Mouse (Mus musculus): ENCODE results near the gene Usp2. TPM values are rescaled to one million over a fixed set of nuclear protein-coding genes. Genes with fewer than 3 reads are reported as not detected.

Gene Usp2
- polyA plus RNA-seq, 1 experiment from 2014 or later = 4.4 TPM

DNA sequence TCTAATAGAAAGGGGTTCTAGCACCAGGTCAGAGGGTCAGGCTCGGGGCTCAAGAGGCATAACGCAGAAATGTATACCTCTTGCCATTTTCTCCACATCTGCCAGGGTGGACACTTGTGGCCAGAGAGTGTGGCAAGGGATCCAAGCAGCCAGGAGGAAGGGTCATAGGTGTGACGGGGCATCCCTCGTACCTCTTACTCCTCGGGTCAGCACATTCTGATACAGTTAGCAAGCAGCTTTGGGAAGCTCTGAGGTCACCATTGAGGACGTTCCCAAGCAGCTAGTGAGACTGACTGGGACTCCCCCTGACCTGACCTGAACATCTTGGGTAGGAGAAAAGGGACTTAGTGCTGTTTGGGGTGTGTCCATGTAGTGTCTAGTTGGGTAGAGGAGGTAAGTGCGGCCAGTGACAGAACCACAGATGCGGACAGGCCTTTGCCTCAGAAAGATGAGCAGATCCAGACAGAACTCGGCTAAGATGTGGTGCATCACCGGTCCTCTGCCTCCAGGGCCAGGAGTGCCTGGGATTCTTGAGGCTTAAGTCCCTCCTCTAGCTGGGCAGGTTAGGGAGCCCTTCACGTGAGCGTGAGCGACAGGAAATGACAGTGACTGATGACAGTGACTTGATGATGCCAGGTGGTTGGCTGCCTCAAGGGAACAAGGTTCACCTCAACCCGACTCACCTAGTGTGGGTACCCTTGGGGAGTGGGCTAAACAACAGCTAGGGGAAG is 3.5 kb downstream of the Usp2 start:
- Histone ChIP-seq H3K36me3 (ENCODE audit: control insufficient read depth, insufficient read depth, low read length) (no peaks in the 10 kb centered on the region), H3K4me3 (ENCODE audit: low read depth, low read length) (no peak overlapping the region), H3K27ac (ENCODE audit: low read depth, low read length) (no peak overlapping the region), H3K27me3 (replicated peaks; ENCODE audit: control insufficient read depth, insufficient read depth, low read length) (peaks cover 9% of the 10 kb centered on the region; the same call in 1 of the 2 replicates), H3K4me1 (replicated peaks; ENCODE audit: control insufficient read depth, insufficient read depth, low read length) (peaks cover 13% of the 10 kb centered on the region), H3K9me3 (ENCODE audit: control insufficient read depth, low read length) (no peaks in the 10 kb centered on the region), H3K9ac (ENCODE audit: low read depth, low read length) (no peak overlapping the region), H3K4me2 (no peak overlapping the region)
- DNase-seq (ENCODE audit: low spot score) (no peak), ATAC-seq (replicated peaks; ENCODE audit: low FRiP score) (no peak)
- 61% methylated on average over 14 of the region's 14 CpGs for WGBS

GRCm38 (mm10) chr9:44070844-44071231 is 4.0 kb downstream of the Usp2 start:
- DNase-seq (ENCODE audit: low spot score) (no peak), ATAC-seq (replicated peaks; ENCODE audit: low FRiP score) (no peak)
- peaks cover 9% of the 10 kb centered on the region; the same call in 1 of the 2 replicates for H3K27me3 ChIP-seq (replicated peaks; ENCODE audit: control insufficient read depth, insufficient read depth, low read length)
- H3K9ac ChIP-seq (ENCODE audit: low read depth, low read length) = no peak overlapping the region
- no peaks in the 10 kb centered on the region for H3K9me3 ChIP-seq (ENCODE audit: control insufficient read depth, low read length)
- no peaks in the 10 kb centered on the region for H3K36me3 ChIP-seq (ENCODE audit: control insufficient read depth, insufficient read depth, low read length)
- H3K4me3 ChIP-seq (ENCODE audit: low read depth, low read length) = no peak overlapping the region
- WGBS = 46% methylated on average over 8 of the region's 8 CpGs
- no peak overlapping the region for H3K4me2 ChIP-seq
- no peak overlapping the region for H3K27ac ChIP-seq (ENCODE audit: low read depth, low read length)
- peaks cover 13% of the 10 kb centered on the region for H3K4me1 ChIP-seq (replicated peaks; ENCODE audit: control insufficient read depth, insufficient read depth, low read length)

DNA sequence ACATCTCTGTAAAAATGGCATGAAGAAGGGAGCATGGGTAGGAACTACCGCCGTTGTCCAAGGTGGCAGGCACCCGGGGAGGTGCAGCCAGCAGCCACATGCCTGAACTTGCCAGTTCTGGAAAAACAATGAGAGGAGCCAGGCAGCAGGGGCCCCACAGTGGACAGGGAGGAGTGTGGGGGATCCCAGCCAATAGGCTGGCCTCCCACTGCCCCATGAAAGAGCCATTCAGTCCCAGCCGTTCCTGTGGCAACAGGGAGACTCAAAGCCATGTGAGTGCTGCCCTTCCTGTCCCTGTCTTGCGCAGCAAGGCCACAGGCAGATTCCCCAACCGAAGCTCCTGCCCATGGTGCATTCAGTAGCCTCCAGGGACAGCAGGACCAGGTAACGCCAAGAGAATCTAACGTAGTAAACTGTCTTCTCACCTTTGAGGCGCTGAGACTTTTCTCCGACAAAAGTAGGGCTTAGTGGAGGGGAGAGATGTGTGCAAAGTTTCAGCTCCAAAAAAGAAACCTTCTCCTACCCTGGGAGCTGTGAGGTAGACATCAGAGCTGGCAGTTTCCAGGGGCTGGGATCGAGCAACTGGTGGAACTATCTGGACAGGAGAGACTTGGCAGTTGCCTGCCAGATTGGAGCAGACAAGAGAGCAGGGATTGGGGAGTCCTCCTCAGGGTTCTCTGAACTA is 5.2 kb downstream of the Usp2 start:
- H3K4me1 ChIP-seq (replicated peaks; ENCODE audit: control insufficient read depth, insufficient read depth, low read length) = peaks cover 13% of the 10 kb centered on the region
- no peak overlapping the region for H3K4me2 ChIP-seq
- WGBS = 49% methylated on average over 11 of the region's 11 CpGs
- H3K36me3 ChIP-seq (ENCODE audit: control insufficient read depth, insufficient read depth, low read length) = no peaks in the 10 kb centered on the region
- no peak overlapping the region for H3K27ac ChIP-seq (ENCODE audit: low read depth, low read length)
- no peak overlapping the region for H3K9ac ChIP-seq (ENCODE audit: low read depth, low read length)
- no peak for DNase-seq (ENCODE audit: low spot score)
- H3K4me3 ChIP-seq (ENCODE audit: low read depth, low read length) = no peak overlapping the region
- ATAC-seq (replicated peaks; ENCODE audit: low FRiP score) = no peak
- no peaks in the 10 kb centered on the region for H3K9me3 ChIP-seq (ENCODE audit: control insufficient read depth, low read length)
- H3K27me3 ChIP-seq (replicated peaks; ENCODE audit: control insufficient read depth, insufficient read depth, low read length) = peaks cover 9% of the 10 kb centered on the region; the same call in 1 of the 2 replicates

DNA sequence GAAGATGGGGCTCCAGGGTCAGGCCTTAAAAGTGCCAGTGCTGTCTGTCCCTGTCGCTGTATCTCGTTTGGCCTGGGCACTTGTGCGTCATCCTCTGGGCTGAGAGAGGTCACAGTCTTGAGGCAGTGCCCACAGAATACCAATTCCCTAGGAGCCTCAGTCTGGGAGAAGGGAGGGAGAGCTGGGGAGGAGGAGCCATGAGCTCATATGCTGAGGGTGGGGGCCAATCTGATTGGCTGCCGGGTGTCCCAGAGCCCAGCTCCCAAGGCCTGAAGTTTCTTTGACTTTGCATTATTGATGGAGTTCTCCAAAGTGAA is 5.7 kb downstream of the Usp2 start:
- no peak for ATAC-seq (replicated peaks; ENCODE audit: low FRiP score)
- WGBS = 39% methylated on average over 4 of the region's 4 CpGs
- Histone ChIP-seq H3K9me3 (ENCODE audit: control insufficient read depth, low read length) (no peaks in the 10 kb centered on the region), H3K36me3 (ENCODE audit: control insufficient read depth, insufficient read depth, low read length) (no peaks in the 10 kb centered on the region), H3K4me2 (no peak overlapping the region), H3K27me3 (replicated peaks; ENCODE audit: control insufficient read depth, insufficient read depth, low read length) (peaks cover 9% of the 10 kb centered on the region; the same call in 1 of the 2 replicates), H3K9ac (ENCODE audit: low read depth, low read length) (no peak overlapping the region), H3K4me3 (ENCODE audit: low read depth, low read length) (no peak overlapping the region), H3K27ac (ENCODE audit: low read depth, low read length) (no peak overlapping the region), H3K4me1 (replicated peaks; ENCODE audit: control insufficient read depth, insufficient read depth, low read length) (peaks cover 8% of the 10 kb centered on the region)
- DNase-seq (ENCODE audit: low spot score) = no peak

DNA sequence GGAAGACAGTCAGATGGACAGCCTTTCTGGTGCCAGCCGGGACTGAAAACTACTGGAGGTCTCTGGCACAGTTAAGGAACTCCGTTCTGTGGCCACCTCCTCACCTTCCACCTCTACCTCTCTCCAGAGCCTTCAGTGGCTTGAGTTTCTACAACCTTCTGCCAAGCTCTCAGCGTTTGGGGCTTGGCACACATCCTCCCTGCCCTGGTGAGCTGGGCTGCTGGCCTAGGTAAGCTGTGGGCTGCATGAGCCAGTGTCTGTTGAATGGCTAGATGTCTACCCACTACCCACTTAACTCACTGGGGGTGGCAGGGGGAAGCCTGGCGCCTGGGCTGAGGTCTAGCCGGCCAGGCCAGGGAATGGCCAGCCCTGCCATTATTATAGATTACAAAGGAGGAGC is 6.3 kb downstream of the Usp2 start:
- ATAC-seq (replicated peaks; ENCODE audit: low FRiP score) (no peak), DNase-seq (ENCODE audit: low spot score) (no peak)
- H3K27ac ChIP-seq (ENCODE audit: low read depth, low read length) = no peak overlapping the region
- no peak overlapping the region for H3K4me3 ChIP-seq (ENCODE audit: low read depth, low read length)
- WGBS = 70% methylated on average over 5 of the region's 5 CpGs
- no peak overlapping the region for H3K4me2 ChIP-seq
- H3K9ac ChIP-seq (ENCODE audit: low read depth, low read length) = no peak overlapping the region
- no peaks in the 10 kb centered on the region for H3K36me3 ChIP-seq (ENCODE audit: control insufficient read depth, insufficient read depth, low read length)
- H3K4me1 ChIP-seq (replicated peaks; ENCODE audit: control insufficient read depth, insufficient read depth, low read length) = peaks cover 7% of the 10 kb centered on the region
- H3K9me3 ChIP-seq (ENCODE audit: control insufficient read depth, low read length) = no peaks in the 10 kb centered on the region
- H3K27me3 ChIP-seq (replicated peaks; ENCODE audit: control insufficient read depth, insufficient read depth, low read length) = peaks cover 11% of the 10 kb centered on the region; the same call in 1 of the 2 replicates

DNA sequence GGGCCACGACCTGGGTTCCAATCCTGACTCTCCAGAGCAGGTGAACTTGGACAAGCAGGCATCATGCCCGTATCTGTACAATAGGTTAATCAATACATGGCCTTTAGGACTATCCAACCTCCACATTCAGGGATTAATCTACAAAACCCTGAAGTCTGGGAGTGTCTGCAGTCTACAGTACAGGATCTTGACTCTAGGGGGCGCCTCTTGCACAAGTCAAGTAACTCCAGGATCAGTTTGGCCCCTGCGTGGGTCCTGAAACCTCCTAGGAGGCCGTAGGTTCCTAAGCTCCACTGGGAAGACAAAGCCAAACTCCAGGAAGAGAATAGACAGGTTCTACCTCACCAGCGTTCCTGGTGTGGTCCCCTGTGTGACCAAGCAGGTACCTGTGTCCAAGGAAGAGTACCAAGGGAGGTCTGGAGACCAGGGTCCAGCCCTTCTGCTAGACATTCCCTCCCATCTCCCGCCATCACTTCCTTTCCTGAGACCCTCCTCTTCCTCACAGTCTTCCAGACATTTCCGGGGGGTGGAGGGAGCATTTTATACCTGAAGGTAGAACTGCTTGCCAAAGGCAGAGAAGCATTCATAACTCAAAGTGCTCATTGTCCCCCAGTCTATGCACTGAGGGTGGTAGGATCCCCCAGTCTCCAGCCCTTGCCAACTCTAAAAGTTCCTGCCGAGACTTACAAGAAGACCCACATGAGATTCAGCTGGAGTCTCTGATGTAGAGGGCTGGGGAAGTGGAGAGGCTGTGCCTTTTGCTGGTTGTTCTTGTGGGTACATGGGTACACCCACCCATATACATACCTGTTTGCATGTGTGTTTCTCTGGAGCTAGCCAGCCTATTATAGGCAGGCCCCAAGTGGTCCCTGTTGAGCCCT is 7.8 kb downstream of the Usp2 start:
- Histone ChIP-seq H3K4me2 (no peak overlapping the region), H3K9ac (ENCODE audit: low read depth, low read length) (no peak overlapping the region), H3K4me3 (ENCODE audit: low read depth, low read length) (no peak overlapping the region), H3K27me3 (replicated peaks; ENCODE audit: control insufficient read depth, insufficient read depth, low read length) (peaks cover 11% of the 10 kb centered on the region; the same call in 1 of the 2 replicates), H3K36me3 (ENCODE audit: control insufficient read depth, insufficient read depth, low read length) (no peaks in the 10 kb centered on the region), H3K9me3 (ENCODE audit: control insufficient read depth, low read length) (no peaks in the 10 kb centered on the region), H3K4me1 (replicated peaks; ENCODE audit: control insufficient read depth, insufficient read depth, low read length) (peaks cover 2% of the 10 kb centered on the region), H3K27ac (ENCODE audit: low read depth, low read length) (no peak overlapping the region)
- DNase-seq (ENCODE audit: low spot score) (no peak), ATAC-seq (replicated peaks; ENCODE audit: low FRiP score) (no peak)
- WGBS = 48% methylated on average over 9 of the region's 9 CpGs

- 73% methylated on average over 24 of the region's 24 CpGs for WGBS
- ATAC-seq (replicated peaks; ENCODE audit: low FRiP score) = no peak
- no peaks in the 10 kb centered on the region for H3K9me3 ChIP-seq (ENCODE audit: control insufficient read depth, low read length)
- peaks cover 2% of the 10 kb centered on the region for H3K4me1 ChIP-seq (replicated peaks; ENCODE audit: control insufficient read depth, insufficient read depth, low read length)
- H3K4me2 ChIP-seq = no peak overlapping the region
- no peak overlapping the region for H3K4me3 ChIP-seq (ENCODE audit: low read depth, low read length)
- no peaks in the 10 kb centered on the region for H3K36me3 ChIP-seq (ENCODE audit: control insufficient read depth, insufficient read depth, low read length)
- DNase-seq (ENCODE audit: low spot score) = no peak
- peaks cover 7% of the 10 kb centered on the region; the same call in 1 of the 2 replicates for H3K27me3 ChIP-seq (replicated peaks; ENCODE audit: control insufficient read depth, insufficient read depth, low read length)
- H3K9ac ChIP-seq (ENCODE audit: low read depth, low read length) = no peak overlapping the region
- H3K27ac ChIP-seq (ENCODE audit: low read depth, low read length) = no peak overlapping the region
Observed at GRCm38 (mm10) chr9:44075276-44075995, 8.6 kb downstream of the Usp2 start.

Measured in liver, embryonic 11.5 days (tissue).